Mouse (Mus musculus) T-cell, adult 2 months (primary cell): ENCODE results near the gene Muc5ac.
"Not testable (repeated sequence)": the region's sequence is repeated elsewhere in the genome, so short reads cannot be mapped to it uniquely, and the experiment has no call there.

Experiments used
- DNase-seq: peaks from one replicate; pipeline ENCODE4 v3.0.0; 2022; ENCODE audit warnings: low spot score

Gene Muc5ac

GRCm38 (mm10) chr7:141788677-141789452 lies at the start of gene Muc5ac:
Muc5ac (plus strand) TSS chr7:141788972.
- DNase-seq, result no peak

GRCm38 (mm10) chr7:141747451-141748100 lies 41.2 kb upstream of the Muc5ac start:
- no peak for DNase-seq

- DNase-seq, result no peak
Measured at GRCm38 (mm10) chr7:141752513-141752912, 36.3 kb upstream of the Muc5ac start.

DNA sequence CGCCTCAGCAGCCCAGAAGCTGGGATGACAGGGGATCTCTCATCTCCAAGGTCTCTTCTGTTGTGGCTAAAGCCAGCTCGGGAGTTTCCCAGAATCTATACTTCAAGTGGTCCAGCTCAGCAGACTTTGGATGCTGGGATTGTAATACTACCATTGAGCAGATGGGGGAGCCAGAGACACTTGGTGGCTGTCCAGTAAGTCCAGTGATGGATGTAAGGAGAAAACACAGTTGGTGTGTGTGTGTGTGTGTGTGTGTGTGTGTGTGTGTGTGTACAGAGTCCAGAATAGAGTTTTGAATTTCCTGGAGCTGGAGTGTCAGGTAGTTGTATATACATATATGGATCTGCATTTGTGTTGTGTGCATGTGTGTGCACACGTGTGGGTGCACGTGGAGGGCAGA lies 32.9 kb upstream of the Muc5ac start:
- peak; percentile 13 for DNase-seq

DNA sequence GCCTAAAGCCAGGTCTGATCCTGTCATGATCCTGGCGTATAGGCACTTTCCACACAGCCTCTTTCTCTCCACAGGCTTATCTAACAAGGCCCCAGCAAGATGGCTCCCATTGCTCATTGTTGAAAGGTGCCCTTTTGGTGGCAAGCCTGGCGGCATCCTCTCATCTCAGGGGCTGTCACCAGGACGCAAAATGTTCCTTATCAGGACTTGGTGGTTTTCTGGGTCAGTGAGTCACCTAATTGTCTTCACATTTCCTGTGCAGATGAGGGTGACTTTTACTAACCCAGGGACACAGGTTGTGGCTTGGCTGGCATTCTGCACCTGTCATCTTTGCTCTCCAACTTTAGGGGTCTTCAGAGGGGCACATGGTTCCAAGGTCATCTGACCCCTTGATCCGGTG lies 30.5 kb upstream of the Muc5ac start:
- no peak for DNase-seq

GRCm38 (mm10) chr7:141770521-141770920 lies 18.3 kb upstream of the Muc5ac start:
- no peak for DNase-seq

- DNase-seq, result no peak
Measured at GRCm38 (mm10) chr7:141770988-141771387, 17.8 kb upstream of the Muc5ac start.

DNA sequence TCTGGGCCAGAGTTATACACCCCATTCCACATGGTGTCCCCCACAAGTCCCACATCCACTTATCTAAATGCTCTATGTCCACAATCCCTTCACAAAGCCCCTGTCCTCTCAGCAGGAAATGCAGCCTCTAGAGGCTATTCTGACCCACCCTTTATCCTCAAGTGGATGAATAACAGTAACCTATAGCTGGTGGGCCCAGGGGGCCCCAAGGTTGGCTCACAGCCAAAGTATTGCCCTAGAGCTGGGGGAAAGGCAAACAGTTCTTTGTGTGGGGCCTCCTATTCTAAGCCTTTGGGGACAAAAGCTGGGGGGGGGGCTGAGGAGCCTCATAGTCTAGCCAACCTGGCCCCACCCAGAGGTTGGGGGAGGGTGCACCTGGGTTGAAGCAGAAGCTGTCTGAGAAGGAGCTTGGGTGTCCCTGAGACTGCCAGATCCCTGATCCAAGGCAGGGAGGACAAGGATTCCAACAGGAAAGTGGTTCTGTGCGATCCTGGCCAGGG lies 16.7 kb upstream of the Muc5ac start:
- DNase-seq, result no peak

DNA sequence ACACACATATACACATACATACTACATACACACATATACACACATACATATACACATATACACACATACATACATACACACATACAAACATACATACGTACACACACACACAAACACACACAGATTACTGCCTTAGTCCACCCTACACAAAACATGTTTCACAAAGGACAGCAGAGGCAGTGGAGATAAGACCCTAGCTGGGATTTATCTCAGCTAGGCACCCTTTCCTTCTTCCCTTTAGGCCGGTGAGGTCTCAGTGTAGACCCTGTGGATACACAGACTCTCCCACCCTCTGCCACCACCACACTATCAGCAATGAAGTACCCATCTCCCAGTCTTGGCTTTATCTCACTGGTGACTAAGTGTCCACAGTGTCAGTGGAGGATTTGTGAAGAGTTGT lies 13.9 kb upstream of the Muc5ac start:
- no peak for DNase-seq

- DNase-seq, result no peak
Measured at GRCm38 (mm10) chr7:141776199-141776598, 12.6 kb upstream of the Muc5ac start.

DNA sequence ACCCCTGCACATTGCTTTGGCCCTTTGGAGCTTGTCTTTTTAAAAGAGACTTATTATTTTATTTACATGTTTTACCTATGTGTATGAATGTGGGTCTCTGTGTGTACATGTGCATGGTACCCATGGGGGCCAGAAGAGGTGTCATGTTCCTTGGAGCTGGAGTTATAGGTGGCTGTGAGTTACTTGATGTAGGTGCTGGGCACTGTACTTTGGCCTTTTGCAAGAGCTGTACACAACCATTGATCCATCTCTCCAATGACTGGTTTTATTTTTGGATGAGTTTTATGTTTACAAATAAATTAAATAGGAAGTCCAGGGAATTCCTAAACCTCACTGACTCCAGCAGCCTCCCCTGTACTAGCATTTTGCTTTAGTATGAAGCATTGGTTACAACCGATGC lies 5.5 kb downstream of the Muc5ac start:
- DNase-seq, result no peak

DNA sequence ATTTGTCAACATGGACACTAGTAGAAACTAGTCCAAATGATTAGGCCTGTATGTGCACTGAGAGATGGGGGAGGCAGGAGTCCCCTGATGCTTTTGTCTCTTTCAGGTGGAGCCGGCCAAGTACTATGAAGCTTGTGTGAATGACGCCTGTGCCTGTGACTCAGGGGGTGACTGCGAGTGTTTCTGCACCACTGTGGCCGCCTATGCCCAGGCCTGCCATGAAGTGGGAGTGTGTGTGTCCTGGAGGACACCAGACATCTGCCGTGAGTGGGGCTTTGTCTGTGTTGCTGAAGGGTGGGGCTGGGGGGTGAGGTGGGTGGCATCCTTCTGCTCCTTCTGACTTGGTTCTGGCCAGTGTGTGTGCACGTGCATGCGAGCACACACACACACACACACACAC lies 14.4 kb downstream of the Muc5ac start:
- no peak for DNase-seq

DNA sequence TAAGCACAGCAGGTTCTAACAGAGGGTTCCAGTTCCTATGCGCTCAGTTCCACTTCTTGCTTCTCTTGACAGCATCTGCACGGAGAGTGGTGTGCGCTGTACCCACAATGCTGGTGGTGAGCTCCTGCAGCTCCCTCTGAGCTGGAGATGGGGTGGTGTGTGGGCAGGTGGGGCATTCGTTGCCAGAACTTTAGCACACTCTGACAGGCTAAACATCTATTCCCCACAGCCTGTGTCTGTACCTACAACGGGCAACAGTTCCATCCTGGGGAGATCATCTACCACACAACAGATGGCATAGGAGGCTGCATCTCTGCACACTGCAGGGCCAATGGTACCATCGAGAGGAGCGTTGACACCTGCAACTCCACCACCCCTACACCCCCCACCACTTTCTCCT lies 16.6 kb downstream of the Muc5ac start:
- DNase-seq, result no peak

DNA sequence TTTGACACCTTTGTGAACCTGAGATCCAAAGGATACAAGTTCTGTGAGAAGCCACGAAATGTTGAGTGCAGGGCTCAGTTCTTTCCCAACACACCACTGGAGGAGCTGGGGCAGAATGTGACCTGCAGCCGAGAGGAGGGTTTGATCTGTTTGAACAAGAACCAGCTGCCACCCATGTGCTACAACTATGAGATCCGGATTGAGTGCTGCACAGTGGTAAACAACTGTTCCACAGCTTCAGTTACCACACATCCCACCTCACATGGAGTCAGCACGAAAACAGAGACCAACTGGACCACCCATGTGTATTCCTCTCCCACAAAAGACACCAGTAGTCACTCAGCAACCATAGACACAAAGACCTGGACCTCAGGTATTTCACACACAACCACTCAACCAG lies 19.1 kb downstream of the Muc5ac start:
- DNase-seq, result not testable (repeated sequence)

GRCm38 (mm10) chr7:141809933-141810332 lies 21.2 kb downstream of the Muc5ac start:
- not testable (repeated sequence) for DNase-seq

GRCm38 (mm10) chr7:141813321-141813720 lies 24.5 kb downstream of the Muc5ac start:
- no peak for DNase-seq

DNA sequence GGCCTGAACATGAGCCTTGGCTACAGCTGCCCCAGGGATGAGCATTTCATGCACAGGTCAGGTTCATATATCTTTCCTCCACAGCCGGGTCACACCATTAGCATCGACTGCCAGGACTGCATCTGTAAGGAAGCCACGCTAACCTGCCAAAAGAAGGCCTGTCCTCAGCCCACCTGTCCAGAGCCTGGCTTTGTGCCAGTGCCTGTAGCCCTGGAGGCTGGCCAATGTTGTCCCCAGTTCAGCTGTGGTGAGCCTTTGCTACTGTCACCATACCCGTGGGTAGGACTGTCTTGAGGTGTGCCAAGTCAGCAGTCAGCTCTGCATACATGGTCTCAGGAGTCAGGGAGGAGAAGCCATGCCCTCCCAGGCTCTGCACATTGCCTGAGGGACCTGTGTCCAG lies 26.6 kb downstream of the Muc5ac start:
- no peak for DNase-seq

DNA sequence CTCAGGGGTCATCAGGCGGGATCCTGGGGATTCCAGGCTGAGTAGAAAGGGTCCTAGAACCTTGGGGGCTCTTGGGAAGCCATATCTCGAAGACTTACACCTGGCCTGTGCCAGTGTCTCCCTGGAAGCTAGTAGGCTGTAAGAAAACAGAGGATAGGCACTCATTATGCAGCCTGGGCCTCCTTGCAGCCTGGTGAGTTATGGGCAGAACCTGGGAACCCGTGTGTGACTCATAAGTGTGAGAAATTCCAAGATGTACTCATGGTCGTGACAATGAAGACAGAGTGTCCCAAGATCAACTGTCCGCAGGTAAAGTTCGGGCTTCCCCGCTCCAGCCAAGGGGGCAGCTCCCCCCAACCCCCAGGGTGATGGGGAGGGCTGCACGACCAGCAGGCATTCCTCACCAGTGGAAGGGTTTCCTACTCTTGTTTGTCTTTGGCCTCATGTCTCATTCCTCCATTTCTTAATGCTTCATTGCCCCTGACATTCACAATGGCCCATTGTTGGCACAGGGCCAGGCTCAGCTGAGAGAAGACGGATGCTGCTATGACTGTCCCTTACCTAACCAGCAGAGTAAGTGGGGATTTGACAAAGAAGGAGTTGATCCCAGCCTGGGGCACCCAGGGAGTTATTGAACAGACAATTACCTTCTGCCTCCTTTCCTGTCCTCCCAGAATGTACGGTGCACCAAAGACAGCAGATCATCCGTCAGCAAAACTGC lies 28.7 kb downstream of the Muc5ac start:
- DNase-seq, result no peak

DNA sequence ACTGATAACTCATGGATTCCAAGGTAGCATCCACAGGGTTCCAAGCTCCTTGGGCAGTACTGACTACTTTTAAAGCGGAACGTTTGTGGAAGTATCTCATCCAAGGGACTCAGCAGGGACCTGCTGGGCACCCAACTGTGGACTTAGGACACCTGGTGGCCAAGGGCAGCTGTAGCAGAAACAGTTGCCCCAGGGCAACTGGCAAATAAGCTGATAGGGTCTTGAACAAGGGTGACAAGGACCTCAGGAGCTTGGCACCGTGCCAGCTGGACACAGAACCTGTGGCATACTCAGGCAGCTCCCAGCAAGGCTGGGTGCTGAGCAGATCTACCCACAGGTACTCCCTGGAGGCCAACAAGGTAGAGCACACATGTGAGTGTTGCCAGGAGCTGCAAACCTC lies 29.5 kb downstream of the Muc5ac start:
- DNase-seq, result no peak

GRCm38 (mm10) chr7:141822582-141823261 lies 34.0 kb downstream of the Muc5ac start:
- no peak for DNase-seq

GRCm38 (mm10) chr7:141823699-141824098 lies 34.9 kb downstream of the Muc5ac start:
- DNase-seq, result no peak

DNA sequence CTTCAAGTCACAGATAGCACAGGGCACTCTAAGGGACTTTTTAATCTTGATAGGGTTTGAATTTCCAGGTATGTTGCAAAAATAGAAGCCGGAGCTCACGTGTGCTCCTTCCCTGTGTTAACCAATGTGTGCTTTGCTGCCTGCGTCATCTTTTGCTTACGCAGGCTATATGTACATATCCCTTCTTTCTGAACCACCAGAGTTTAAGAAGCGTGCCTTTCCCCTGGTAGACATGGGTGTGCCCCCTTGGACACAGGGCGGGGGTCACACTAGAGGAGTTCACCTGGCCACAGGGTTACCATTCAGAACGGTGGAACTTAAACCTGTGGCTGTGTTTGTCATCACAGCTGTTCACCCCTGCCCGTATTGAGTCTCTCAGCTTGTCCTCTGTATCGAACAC lies 35.6 kb downstream of the Muc5ac start:
- DNase-seq, result no peak
